ENCODE assay signal across 27 mouse cellular contexts in the genomic region with DNA sequence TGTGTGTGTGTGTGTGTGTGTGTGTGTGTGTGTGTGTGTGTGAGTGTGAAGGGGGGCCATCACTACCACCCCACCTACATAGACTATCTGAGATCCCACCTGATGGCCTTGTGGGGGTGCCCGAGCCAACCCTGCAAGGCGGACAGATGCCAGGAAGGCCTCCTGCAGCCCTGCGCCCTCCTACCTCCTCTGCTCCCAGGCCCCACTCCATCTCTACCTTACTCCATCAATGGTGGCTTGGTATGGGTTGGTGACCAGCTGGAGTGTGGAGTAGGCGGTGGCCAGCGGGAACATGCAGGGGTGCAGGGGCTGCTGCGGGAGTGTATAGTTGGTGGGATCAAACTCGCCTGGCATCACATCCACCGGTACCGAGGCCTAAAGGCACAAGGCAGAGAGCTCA. TPM values are rescaled to one million over a fixed set of nuclear protein-coding genes. Genes with fewer than 3 reads are reported as not detected.
A peak's percentile ranks its signal among the peaks of the same experiment; 100 is the strongest.
DNase-seq lines count a peak whose midpoint lies in the region; ATAC-seq and TF ChIP-seq lines count a peak whose summit lies in the region.
"Had no signal": no experiment of that assay in that cellular context is flagged by ENCODE, and none has a peak within 500 bp of the region (broad histone marks: within the 10 kb centered on the region; RNA-seq: fewer than 3 reads in every experiment).

No protein-coding gene starts in this region.

- H3K36me3 ChIP-seq in megakaryocyte, embryonic 14.5 days (replicated peaks; ENCODE audit: low read length) = peaks cover 78% of the 10 kb centered on the region

- peak; percentile 35; the same call in 1 of the 2 replicates for TF ChIP-seq POLR2A in embryonic fibroblast, embryonic 13.5 days (IDR thresholded peaks at IDR 0.05; ENCODE audit: low read depth, low read length)

- no peak for ATAC-seq in megakaryocyte, adult 5-6 weeks (ENCODE audit: poor library complexity, severe bottlenecking)
- ATAC-seq: activated CD4-positive, CD25-positive, alpha-beta regulatory T cell, adult 4 months; forebrain, embryonic 14.5 days; forebrain, embryonic 16.5 days; Patski had no signal

- TF ChIP-seq CTCF in embryonic fibroblast, embryonic 13.5 days (IDR thresholded peaks at IDR 0.05; ENCODE audit: borderline replicate concordance, insufficient read depth, low read length) = no peak
- TF ChIP-seq CTCF in gastrocnemius, adult 2 months (IDR thresholded peaks at IDR 0.05) = no peak

- intact Hi-C loops in gastrocnemius, adult 2 months (cut with DNase I) = no loop called here

- peaks cover 3% of the 10 kb centered on the region for H3K27me3 ChIP-seq in megakaryocyte, embryonic 14.5 days (replicated peaks)
- H3K27me3 ChIP-seq: embryonic facial prominence, embryonic 12.5 days; forebrain, embryonic 12.5 days; Patski had no signal

- H3K4me3 ChIP-seq in megakaryocyte, embryonic 14.5 days (replicated peaks) = peak overlapping the region; percentile 42
- no peak overlapping the region for H3K4me3 ChIP-seq in embryonic fibroblast, embryonic 13.5 days (ENCODE audit: insufficient read depth, low read length)
- no peak overlapping the region for H3K4me3 ChIP-seq in gastrocnemius, adult 2 months
- H3K4me3 ChIP-seq: embryonic facial prominence, embryonic 10.5 days; embryonic facial prominence, embryonic 12.5 days; erythroblast, embryonic 14.5 days; forebrain, embryonic 10.5 days; forebrain, embryonic 12.5 days had no signal

- no peaks in the 10 kb centered on the region for H3K9me3 ChIP-seq in megakaryocyte, embryonic 14.5 days
- H3K9me3 ChIP-seq: embryonic facial prominence, embryonic 10.5 days; embryonic facial prominence, embryonic 12.5 days; forebrain, embryonic 10.5 days; forebrain, embryonic 12.5 days; G1E had no signal

- no peak overlapping the region for H3K27ac ChIP-seq in embryonic fibroblast, embryonic 13.5 days (ENCODE audit: insufficient read depth, low read length)
- no peak overlapping the region for H3K27ac ChIP-seq in gastrocnemius, adult 2 months
- H3K27ac ChIP-seq: embryonic facial prominence, embryonic 10.5 days; embryonic facial prominence, embryonic 12.5 days; forebrain, embryonic 10.5 days; forebrain, embryonic 12.5 days had no signal

- H3K4me1 ChIP-seq in megakaryocyte, embryonic 14.5 days = peaks cover 24% of the 10 kb centered on the region
- 0 out of 2 replicates have a peak, but pooled peaks cover 2% of the 10 kb centered on the region for H3K4me1 ChIP-seq in embryonic fibroblast, embryonic 13.5 days (ENCODE audit: control insufficient read depth, insufficient read depth, low read length)

- DNase-seq in gastrocnemius, adult 2 months = no peak
- no peak for DNase-seq in right cerebral cortex, postnatal 14 days
- DNase-seq: adrenal gland, adult 8-10 months; adrenal gland, postnatal 14 days; adrenal gland, postnatal 36 days; cerebellum, adult 11 months; cerebellum, adult 2 months; cerebellum, adult 9-10 months; cerebellum, postnatal 10 days; cerebellum, postnatal 25 days had no signal

RNA-seq across cellular contexts. Expression of a gene that starts 4.9 kb away (rescaled TPM):
- 155 and 509 TPM in 2 replicates for polyA plus RNA-seq in megakaryocyte, embryonic 14.5 days (2012; ENCODE audit: insufficient read depth, low replicate concordance)
- 23.8 and 31.6 TPM in 2 replicates for total RNA-seq in megakaryocyte, adult 5-6 weeks (2015)
- total RNA-seq in megakaryocyte, adult 5-6 weeks (2017) = 19.0 and 29.3 TPM in 2 replicates
- 23.2 and 31.7 TPM in 2 replicates for polyA plus RNA-seq in embryonic fibroblast, embryonic 13.5 days (2011; ENCODE audit: insufficient read length, low read depth, missing spikeins)
- total RNA-seq in gastrocnemius, adult 2 months (2021) = 10 to 100 TPM; 39.7 to 48.5 TPM

RNA-seq across cellular contexts. Expression of a gene that starts 11.4 kb away (rescaled TPM):
- 0.15 TPM in 1 of 2 replicates, not detected in the other for polyA plus RNA-seq in megakaryocyte, embryonic 14.5 days (2012; ENCODE audit: insufficient read depth, low replicate concordance)
- total RNA-seq in megakaryocyte, adult 5-6 weeks (2015) = not detected in 2 replicates
- 0.11 and 0.12 TPM in 2 replicates for total RNA-seq in megakaryocyte, adult 5-6 weeks (2017)
- polyA plus RNA-seq in embryonic fibroblast, embryonic 13.5 days (2011; ENCODE audit: insufficient read length, low read depth, missing spikeins) = 372 and 444 TPM in 2 replicates
- total RNA-seq in gastrocnemius, adult 2 months (2021) = 10 to 100 TPM; 52.8 to 72.3 TPM
- total RNA-seq: G1E had no signal
- polyA plus RNA-seq: G1E had no signal

RNA-seq across cellular contexts. Expression of a gene that starts 25.4 kb away (rescaled TPM):
- not detected in 2 replicates for polyA plus RNA-seq in megakaryocyte, embryonic 14.5 days (2012; ENCODE audit: insufficient read depth, low replicate concordance)
- total RNA-seq in megakaryocyte, adult 5-6 weeks (2015) = not detected in 2 replicates
- not detected in 2 replicates for total RNA-seq in megakaryocyte, adult 5-6 weeks (2017)
- not detected in 2 replicates for polyA plus RNA-seq in embryonic fibroblast, embryonic 13.5 days (2011; ENCODE audit: insufficient read length, low read depth, missing spikeins)
- not detected for total RNA-seq in gastrocnemius, adult 2 months (2021)
- total RNA-seq: adrenal gland, adult 18-20 months; adrenal gland, postnatal 14 days; adrenal gland, postnatal 36 days; G1E had no signal
- polyA plus RNA-seq: activated CD4-positive, CD25-positive, alpha-beta regulatory T cell, adult 4 months; C2C12; cerebellum, adult 2 months; cortical plate, adult 2 months; forebrain, embryonic 14.5 days; forebrain, embryonic 16.5 days; frontal cortex, adult 2 months; G1E; Patski had no signal

RNA-seq across cellular contexts. Expression of a gene that starts 35.4 kb away (rescaled TPM):
- polyA plus RNA-seq in megakaryocyte, embryonic 14.5 days (2012; ENCODE audit: insufficient read depth, low replicate concordance) = 2.3 and 4.2 TPM in 2 replicates
- 10.4 and 10.7 TPM in 2 replicates for total RNA-seq in megakaryocyte, adult 5-6 weeks (2015)
- 6.0 and 8.8 TPM in 2 replicates for total RNA-seq in megakaryocyte, adult 5-6 weeks (2017)
- polyA plus RNA-seq in embryonic fibroblast, embryonic 13.5 days (2011; ENCODE audit: insufficient read length, low read depth, missing spikeins) = 9.9 and 13.0 TPM in 2 replicates
- 1 to 10 TPM; 1.7 to 3.1 TPM for total RNA-seq in gastrocnemius, adult 2 months (2021)

Comparison
In these comparisons a context has a peak if more than half of its experiments do, and no peak if none do; other contexts are left out.
1. RNA of a gene that starts 11.4 kb away (total RNA-seq): 52.8 to 72.3 TPM in gastrocnemius, adult 2 months; 0.11 to 0.12 TPM in megakaryocyte, adult 5-6 weeks; every median in the first group is over 10 times any median in the second.